Mouse (Mus musculus) midbrain, embryonic 16.5 days (tissue): Measurements from ENCODE around the gene Tacc2. TPM values are rescaled to one million over a fixed set of nuclear protein-coding genes. Genes with fewer than 3 reads are reported as not detected.

Source experiments
- ATAC-seq: fragments of 200-750 bp; cut with Nextera tagmentation; 2 replicates; pipeline ENCODE4 v1.8.0; 2017; ENCODE audit warnings: moderate TSS enrichment
- H3K27ac ChIP-seq: fragments of 300-500 bp; sonication (generic); 2 replicates; pipeline ENCODE4 v1.5.1; 2014; ENCODE audit warnings: mild to moderate bottlenecking, low read length, mixed read lengths
- H3K27me3 ChIP-seq: fragments of 300-500 bp; sonication (generic); 2 replicates; pipeline ENCODE4 v1.6.1; 2014; ENCODE audit warnings: low read depth, low read length, mixed read lengths; ENCODE audit not compliant: control insufficient read depth, insufficient read depth
- H3K36me3 ChIP-seq: fragments of 300-500 bp; sonication (generic); 2 replicates; pipeline ENCODE4 v1.6.1; 2014; ENCODE audit warnings: mild to moderate bottlenecking, low read length, moderate library complexity, mixed read lengths; ENCODE audit not compliant: control insufficient read depth, insufficient read depth
- H3K4me1 ChIP-seq: fragments of 300-500 bp; sonication (generic); 2 replicates; pipeline ENCODE4 v1.6.1; 2014; ENCODE audit warnings: mild to moderate bottlenecking, low read length, mixed read lengths; ENCODE audit not compliant: control insufficient read depth, insufficient read depth
- H3K4me2 ChIP-seq: fragments of 300-500 bp; sonication (generic); 2 replicates; pipeline ENCODE4 v1.6.1; 2014; ENCODE audit warnings: mild to moderate bottlenecking, low read length, mixed read lengths
- H3K4me3 ChIP-seq: fragments of 300-500 bp; sonication (generic); 2 replicates; pipeline ENCODE4 v1.5.1; 2014; ENCODE audit warnings: low read depth, mild to moderate bottlenecking, low read length, moderate library complexity, mixed read lengths
- H3K9ac ChIP-seq: fragments of 300-500 bp; sonication (generic); 2 replicates; pipeline ENCODE4 v1.6.1; 2014; ENCODE audit warnings: low read depth, low read length, mixed read lengths
- H3K9me3 ChIP-seq: fragments of 300-500 bp; sonication (generic); replicated peaks from 2 replicates; pipeline ENCODE4 v1.6.1; 2014; ENCODE audit warnings: mild to moderate bottlenecking, low read length, mixed read lengths; ENCODE audit not compliant: control insufficient read depth, poor library complexity, severe bottlenecking
- WGBS: fragments of 180-500 bp; shearing (Covaris S2); extraction: QIAGEN DNeasy Blood & Tissue Kit; methylation state at CpG from one replicate; pipeline ENCODE4 v1.1.7; 2014; 5-methylcytosine and 5-hydroxymethylcytosine counted together
- polyA plus RNA-seq: library from polyadenylated mRNA; unstranded; fragments of >200 nt; fragmentation: Nextera tagmentation; extraction: Ambion mirVana; gene quantifications from 2 replicates; pipeline ENCODE4 v1.2.1, GENCODE M21; 2015

Tacc2 gene
- polyA plus RNA-seq, 1 experiment from 2014 or later = 61.1 TPM

GRCm38 (mm10) chr7:130800681-130801080 is 223.4 kb downstream of the Tacc2 start:
- Histone ChIP-seq H3K4me3 (no peak overlapping the region), H3K4me1 (no peaks in the 10 kb centered on the region), H3K27me3 (no peaks in the 10 kb centered on the region), H3K36me3 (no peaks in the 10 kb centered on the region), H3K9me3 (no peaks in the 10 kb centered on the region), H3K9ac (no peak overlapping the region), H3K27ac (no peak overlapping the region), H3K4me2 (no peak overlapping the region)
- ATAC-seq = no peak
- 68% methylated on average over 4 of the region's 4 CpGs for WGBS

GRCm38 (mm10) chr7:130801811-130802210 is 224.6 kb downstream of the Tacc2 start:
- H3K36me3 ChIP-seq = no peaks in the 10 kb centered on the region
- WGBS = 94% methylated on average over 4 of the region's 4 CpGs
- no peaks in the 10 kb centered on the region for H3K27me3 ChIP-seq
- H3K4me3 ChIP-seq = no peak overlapping the region
- H3K4me2 ChIP-seq = no peak overlapping the region
- no peak for ATAC-seq
- H3K27ac ChIP-seq = no peak overlapping the region
- no peaks in the 10 kb centered on the region for H3K9me3 ChIP-seq
- H3K9ac ChIP-seq = no peak overlapping the region
- H3K4me1 ChIP-seq = no peaks in the 10 kb centered on the region

GRCm38 (mm10) chr7:130803251-130803825 is 226.1 kb downstream of the Tacc2 start:
- Histone ChIP-seq H3K27me3 (no peaks in the 10 kb centered on the region), H3K36me3 (no peaks in the 10 kb centered on the region), H3K4me2 (no peak overlapping the region), H3K9ac (no peak overlapping the region), H3K4me1 (no peaks in the 10 kb centered on the region), H3K9me3 (no peaks in the 10 kb centered on the region), H3K4me3 (no peak overlapping the region), H3K27ac (no peak overlapping the region)
- no peak for ATAC-seq
- 63% methylated on average over 8 of the region's 8 CpGs for WGBS

GRCm38 (mm10) chr7:130804991-130805390 is 227.8 kb downstream of the Tacc2 start:
- WGBS = 83% methylated on average over 5 of the region's 5 CpGs
- Histone ChIP-seq H3K27ac (no peak overlapping the region), H3K9ac (no peak overlapping the region), H3K9me3 (no peaks in the 10 kb centered on the region), H3K4me3 (no peak overlapping the region), H3K36me3 (no peaks in the 10 kb centered on the region), H3K4me1 (no peaks in the 10 kb centered on the region; the same call in 1 of the 2 replicates), H3K27me3 (no peaks in the 10 kb centered on the region), H3K4me2 (no peak overlapping the region)
- no peak for ATAC-seq

- no peaks in the 10 kb centered on the region for H3K27me3 ChIP-seq
- no peak overlapping the region for H3K4me2 ChIP-seq
- H3K36me3 ChIP-seq = no peaks in the 10 kb centered on the region
- H3K27ac ChIP-seq = no peak overlapping the region
- 75% methylated on average over 8 of the region's 8 CpGs for WGBS
- H3K4me3 ChIP-seq = no peak overlapping the region
- ATAC-seq = no peak
- H3K9ac ChIP-seq = no peak overlapping the region
- no peaks in the 10 kb centered on the region for H3K9me3 ChIP-seq
- no peaks in the 10 kb centered on the region; the same call in 1 of the 2 replicates for H3K4me1 ChIP-seq
Observed at GRCm38 (mm10) chr7:130807749-130808148, 230.5 kb downstream of the Tacc2 start.

GRCm38 (mm10) chr7:130808694-130809093 is 231.5 kb downstream of the Tacc2 start:
- Histone ChIP-seq H3K4me2 (no peak overlapping the region), H3K27me3 (no peaks in the 10 kb centered on the region), H3K27ac (no peak overlapping the region), H3K9ac (no peak overlapping the region), H3K9me3 (no peaks in the 10 kb centered on the region), H3K4me3 (no peak overlapping the region), H3K4me1 (no peaks in the 10 kb centered on the region; the same call in 1 of the 2 replicates), H3K36me3 (no peaks in the 10 kb centered on the region)
- 79% methylated on average over 6 of the region's 6 CpGs for WGBS
- ATAC-seq = no peak

GRCm38 (mm10) chr7:130810238-130810637 is 233.0 kb downstream of the Tacc2 start:
- H3K9ac ChIP-seq = no peak overlapping the region
- no peak for ATAC-seq
- WGBS = 75% methylated on average over 4 of the region's 4 CpGs

GRCm38 (mm10) chr7:130812407-130812806 is 235.2 kb downstream of the Tacc2 start:
- no peak for ATAC-seq
- H3K4me2 ChIP-seq = no peak overlapping the region
- no peaks in the 10 kb centered on the region; the same call in 1 of the 2 replicates for H3K4me1 ChIP-seq
- 47% methylated on average over 16 of the region's 16 CpGs for WGBS
- no peaks in the 10 kb centered on the region for H3K27me3 ChIP-seq
- no peak overlapping the region for H3K27ac ChIP-seq
- H3K9me3 ChIP-seq = no peaks in the 10 kb centered on the region
- H3K9ac ChIP-seq = no peak overlapping the region
- no peaks in the 10 kb centered on the region for H3K36me3 ChIP-seq
- H3K4me3 ChIP-seq = no peak overlapping the region

More at GRCm38 (mm10) chr7:130810238-130810637, 233.0 kb downstream of the Tacc2 start:
- no peak overlapping the region for H3K27ac ChIP-seq
- no peaks in the 10 kb centered on the region for H3K27me3 ChIP-seq
- H3K4me1 ChIP-seq = no peaks in the 10 kb centered on the region; the same call in 1 of the 2 replicates
- no peak overlapping the region for H3K4me2 ChIP-seq
- H3K4me3 ChIP-seq = no peak overlapping the region
- no peaks in the 10 kb centered on the region for H3K9me3 ChIP-seq
- H3K36me3 ChIP-seq = no peaks in the 10 kb centered on the region
